Mouse (Mus musculus): ENCODE data around the gene Slc30a9.
A peak's percentile ranks its signal among the peaks of the same experiment; 100 is the strongest.

Gene Slc30a9

DNA sequence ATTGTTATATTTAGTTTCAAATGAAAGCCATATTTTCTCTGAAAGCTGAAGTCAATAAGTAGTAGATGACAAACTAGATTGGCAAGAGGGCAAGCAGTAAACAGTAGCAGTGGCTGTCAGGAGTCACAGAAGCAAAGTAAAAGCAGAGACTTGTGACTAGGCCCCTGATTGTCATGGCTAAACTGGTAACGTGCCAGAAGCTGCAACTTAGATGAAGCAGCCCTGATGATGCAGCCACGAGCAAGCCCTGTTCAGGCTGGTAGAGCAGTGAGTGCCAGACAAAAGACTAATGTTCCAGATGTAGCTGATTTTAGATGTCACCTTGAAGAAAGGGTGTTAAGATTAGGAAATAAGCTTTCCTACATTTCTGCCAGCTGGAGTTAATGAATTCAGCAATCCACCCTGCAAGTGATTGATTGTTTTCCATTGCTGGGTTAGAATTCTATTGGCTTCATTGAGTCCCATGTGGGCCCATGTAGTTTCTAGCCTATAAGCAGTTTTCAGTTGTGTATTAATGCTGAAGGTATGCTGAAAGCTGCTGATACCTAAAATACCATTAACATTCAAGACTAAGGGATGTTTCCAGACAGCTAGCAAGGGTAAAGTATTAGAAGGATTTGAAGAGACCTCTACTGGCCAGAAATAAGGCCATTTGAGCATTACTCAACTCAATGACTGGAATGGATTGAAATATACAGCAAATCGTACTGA, 5.2 kb downstream of the Slc30a9 start:
- no peak for ATAC-seq (ENCODE audit: low TSS enrichment)

DNA sequence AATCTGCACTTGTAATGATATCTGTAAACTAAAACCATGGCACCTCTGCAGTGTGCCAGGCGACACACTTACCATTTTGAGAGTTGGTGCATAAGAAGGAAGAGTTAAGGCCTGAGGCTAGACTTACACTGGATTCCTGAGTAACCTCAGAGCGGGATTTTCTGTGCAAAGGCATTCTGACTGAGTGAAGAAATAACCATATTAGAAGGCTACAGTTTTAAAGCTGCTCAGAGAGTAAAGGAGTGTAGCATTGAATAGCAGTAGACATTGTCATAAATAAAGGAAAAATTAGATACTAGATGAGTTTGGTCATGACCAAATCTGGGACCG, 5.7 kb downstream of the Slc30a9 start:
- ATAC-seq (ENCODE audit: low TSS enrichment) = peak; percentile 56

DNA sequence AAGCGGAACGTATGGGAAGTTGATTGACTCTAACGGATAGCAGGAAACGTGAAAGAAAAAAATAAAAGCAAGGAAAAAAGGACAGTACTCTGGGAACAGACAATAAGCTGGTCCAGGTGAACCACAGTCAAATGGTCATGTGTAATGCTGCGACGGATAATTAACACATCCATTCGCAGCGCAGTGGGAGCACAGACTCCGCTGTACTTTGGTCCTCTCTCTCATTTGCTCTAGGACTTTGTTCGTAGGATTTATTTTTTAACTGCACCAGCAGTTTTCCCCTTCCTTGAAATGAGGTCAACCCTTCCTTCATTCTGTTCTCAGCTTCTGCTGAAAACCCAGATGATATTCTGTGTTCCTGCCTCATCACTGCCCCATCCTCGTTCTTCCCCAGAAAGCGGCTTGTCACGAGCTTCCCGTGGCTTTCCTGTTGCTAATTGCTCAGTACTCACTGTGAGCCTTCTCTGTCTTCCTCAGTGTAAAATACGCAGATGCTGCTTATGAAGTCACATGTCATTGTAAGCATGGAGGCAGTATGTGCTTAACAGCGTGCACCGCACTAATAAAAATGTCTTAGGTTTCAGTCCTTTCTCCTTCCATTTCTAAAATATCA, 15.0 kb downstream of the Slc30a9 start:
- peak; percentile 92 for ATAC-seq (ENCODE audit: low TSS enrichment)

DNA sequence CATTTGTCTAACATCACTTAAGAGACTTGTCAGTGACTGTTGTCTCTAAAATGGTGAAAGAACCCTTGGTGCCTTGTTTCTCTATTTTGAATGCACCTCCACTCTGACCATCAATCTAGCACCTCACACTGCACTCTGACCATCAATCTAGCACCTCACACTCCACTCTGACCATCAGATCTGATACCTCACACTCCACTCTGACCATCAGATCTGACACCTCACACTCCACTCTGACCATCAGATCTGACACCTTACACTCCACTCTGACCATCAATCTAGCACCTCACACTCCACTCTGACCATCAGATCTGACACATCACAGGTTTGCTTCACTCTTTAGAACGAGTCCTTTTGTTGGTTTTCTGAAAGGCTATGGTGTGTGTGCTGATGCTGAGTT, 17.3 kb downstream of the Slc30a9 start:
- no peak for ATAC-seq (ENCODE audit: low TSS enrichment)

DNA sequence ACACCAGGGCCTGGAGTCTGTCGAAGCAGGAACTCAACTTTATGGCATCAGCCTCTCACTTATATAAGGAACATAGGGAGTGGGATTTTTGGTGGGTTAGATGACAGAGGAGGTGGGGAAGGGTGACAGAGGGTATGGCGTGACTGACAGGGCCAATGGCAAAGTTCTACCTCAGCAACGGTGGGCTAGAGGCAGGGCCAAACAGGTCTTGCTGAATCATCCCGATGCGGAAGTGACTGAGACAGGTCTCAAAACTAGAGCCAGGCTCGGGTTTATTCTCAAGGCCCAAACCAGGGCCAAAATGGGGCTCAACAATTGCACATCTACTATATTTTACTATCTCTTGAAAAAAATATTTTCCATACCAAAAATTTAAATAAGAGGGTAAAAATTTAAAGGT, 34.1 kb downstream of the Slc30a9 start:
- no peak for ATAC-seq (ENCODE audit: low TSS enrichment)

DNA sequence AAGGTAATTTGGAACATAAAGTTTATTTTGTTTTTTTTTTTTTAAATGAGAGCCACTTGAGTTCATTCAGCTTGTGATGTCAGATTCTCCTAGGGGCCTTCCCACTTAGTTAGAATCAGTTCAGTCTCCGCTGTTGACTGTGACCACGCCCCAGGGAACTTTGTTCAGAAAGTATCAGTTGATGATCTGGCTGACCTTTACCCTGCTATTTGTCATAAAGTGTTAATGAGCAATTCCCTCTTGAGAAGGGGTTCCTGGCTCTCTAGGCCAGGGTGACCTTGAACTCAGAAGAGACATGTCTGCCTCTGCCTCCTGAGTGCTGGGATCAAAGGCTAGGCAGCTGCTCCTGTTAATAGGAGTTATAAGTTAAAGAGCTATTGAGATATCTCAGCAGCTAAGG, 40.3 kb downstream of the Slc30a9 start:
- no peak for ATAC-seq (ENCODE audit: low TSS enrichment)

DNA sequence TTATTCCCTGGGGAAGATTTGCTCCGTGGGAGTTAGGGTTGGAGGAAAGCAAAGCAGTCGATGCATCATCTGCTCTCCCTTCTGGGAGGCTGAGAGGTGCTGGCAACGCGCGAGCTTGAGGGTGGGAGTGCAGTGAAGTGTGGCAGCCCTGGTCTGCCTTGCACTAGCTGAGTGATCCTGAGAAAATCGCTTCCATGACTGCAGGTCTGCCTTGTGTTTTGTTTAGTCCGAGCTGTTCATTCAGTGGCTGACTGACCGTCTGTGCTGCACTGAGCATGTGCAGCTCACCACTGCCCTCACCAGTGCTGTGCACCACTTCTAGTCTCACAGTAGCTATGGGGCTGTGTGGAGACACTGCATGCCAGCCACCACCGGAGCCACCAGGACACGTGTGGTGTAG, 42.2 kb downstream of the Slc30a9 start:
- ATAC-seq (ENCODE audit: low TSS enrichment) = peak; percentile 99

DNA sequence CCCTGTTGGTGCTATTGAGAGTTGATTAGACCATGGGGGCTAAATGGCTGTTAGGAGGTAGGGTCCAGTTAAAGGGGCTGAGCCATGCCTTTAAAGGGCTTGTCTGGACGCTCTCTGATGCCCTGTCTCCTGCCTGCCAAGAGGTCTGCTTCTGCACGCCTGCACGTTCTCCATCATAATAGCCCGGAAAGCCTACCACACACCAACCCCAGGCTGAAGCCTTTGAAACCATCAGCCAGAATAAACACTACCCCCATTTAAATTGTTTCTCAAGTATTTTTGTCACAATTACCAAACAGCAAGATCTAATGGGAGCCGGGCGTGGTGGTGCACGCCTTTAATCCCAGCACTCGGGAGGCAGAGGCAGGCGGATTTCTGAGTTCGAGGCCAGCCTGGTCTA, 55.6 kb downstream of the Slc30a9 start:
- ATAC-seq (ENCODE audit: low TSS enrichment) = no peak

DNA sequence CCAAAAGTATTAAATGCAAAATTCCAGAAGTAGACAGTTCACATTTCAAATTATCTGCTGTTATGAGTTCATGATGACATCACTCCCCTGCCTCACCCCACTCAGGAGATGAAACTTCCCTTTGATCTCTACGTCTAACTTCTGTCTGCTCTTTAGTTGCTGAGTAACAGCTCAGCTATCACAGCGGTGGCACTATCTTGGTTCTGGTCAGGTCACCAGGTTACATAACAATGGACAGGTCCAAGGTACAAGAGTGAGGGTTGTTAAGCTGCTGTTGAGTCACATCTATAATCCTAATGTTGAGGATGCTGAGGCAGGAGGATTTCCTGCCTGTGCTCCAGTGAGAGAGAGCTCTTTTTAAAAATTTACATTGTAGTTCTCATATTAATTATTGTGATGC, 56.2 kb downstream of the Slc30a9 start:
- ATAC-seq (ENCODE audit: low TSS enrichment) = no peak

DNA sequence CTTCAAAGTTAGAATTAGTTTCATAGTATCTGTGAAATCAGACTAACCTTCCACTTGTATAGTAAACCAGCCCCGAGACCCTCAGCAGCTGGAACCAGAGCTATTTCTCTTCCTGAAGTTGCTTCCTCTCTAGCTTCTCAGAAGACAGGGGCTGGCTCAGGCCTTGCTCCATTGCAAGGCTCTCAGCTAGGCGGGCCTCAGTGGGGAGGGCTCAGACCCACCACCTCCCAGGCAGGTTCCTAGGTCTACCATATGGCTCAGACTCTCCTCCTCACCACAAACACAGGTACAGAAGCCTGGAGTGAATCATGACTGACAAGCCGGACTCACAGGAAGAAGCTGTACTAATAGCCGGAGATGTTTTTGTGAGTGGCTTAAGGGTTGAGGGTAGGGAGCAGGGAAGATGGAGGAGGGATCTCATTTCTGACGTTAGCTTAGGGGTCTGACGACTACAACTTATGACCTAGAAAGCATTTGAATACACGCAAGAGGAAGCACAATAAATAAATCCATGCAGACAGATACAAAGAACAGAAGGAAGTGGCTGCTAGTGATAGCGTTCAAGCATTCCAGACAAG, 70.4 kb downstream of the Slc30a9 start:
- no peak for ATAC-seq (ENCODE audit: low TSS enrichment)

DNA sequence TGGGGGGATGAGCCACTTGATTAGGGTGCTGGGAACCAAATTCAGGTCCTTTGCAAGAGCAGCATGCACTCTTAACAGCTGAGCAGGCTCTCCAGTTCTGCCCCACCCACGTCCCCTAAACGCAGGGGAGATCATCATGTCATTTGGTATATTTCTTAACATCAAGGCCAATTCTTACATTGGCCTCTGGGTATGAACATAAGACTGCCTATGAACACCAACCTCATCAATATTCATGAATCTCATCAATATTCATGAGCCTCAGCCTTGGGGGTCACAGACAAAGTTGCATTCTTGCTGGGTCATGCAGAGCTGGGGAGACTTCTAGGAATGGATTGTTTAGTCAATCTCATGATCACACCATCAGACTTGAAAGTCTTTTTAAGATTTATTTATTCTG, 74.9 kb downstream of the Slc30a9 start:
- no peak for ATAC-seq (ENCODE audit: low TSS enrichment)

DNA sequence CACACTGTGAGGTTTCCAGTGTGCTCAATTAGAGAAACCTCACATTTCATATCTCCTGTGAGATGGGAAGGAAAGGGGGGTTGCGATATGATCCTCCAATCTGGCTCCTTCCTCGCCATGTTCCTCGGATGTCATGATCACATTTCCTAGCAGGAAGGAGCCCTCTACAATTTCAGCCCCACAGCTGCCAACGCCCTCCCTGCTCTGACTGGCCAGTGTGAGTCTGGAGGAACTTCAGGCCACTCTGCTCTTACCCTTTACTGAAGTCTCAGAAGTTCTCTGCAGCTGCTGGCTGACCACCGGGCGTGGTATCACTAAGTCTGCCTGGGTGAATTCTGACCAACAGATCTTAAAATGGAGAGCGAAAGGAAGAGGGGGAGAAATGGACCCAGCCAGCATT, 75.8 kb downstream of the Slc30a9 start:
- no peak for ATAC-seq (ENCODE audit: low TSS enrichment)

DNA sequence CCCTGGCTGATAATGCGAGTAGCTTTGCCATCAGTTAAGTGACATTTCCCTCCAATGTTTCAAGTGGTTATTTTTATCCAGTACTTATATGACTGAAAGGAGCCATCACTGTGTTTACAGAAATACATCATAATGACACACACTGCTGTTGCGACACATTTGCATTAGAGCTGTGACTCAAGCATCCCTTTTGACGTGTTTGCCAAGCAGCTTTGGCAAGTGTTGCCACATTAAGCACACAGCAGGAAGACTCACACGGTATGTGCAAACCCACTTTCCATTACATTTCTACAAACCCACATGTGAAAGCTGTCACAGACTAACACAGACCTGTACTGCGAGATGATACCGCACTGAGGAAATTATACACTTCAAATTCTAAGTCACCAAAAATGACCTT, 87.2 kb downstream of the Slc30a9 start:
- ATAC-seq (ENCODE audit: low TSS enrichment) = peak; percentile 38; the same call in 1 of the 2 replicates

DNA sequence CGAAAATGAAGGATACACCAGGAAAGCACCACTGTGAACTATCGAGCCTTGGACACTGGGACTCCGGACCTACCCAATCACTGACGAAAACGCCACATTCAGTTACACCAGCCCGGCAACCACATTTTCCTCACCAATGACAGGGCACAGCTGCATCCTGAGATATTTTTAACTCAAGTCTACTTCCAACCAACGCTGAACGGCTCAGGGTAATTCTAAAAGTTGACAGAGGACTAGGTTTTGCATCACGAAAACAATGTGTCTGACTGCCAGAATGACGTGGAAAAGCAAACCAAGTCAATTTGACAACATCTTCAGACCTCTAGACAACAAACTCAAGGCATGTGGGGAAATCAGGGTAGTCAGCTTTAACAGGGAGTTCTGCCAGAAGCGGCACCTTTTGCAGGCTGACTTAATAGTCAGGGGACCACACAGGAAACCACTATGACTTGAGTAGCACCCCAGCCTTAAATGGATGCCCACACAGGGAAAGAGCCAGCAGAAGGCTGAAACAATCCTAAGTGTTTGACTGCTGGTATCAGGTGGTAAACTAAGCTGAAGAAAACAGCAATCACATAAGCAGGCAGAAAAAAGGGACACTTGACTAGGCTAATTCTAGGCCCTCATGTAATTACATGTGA, 88.6 kb downstream of the Slc30a9 start:
- peak; percentile 66 for ATAC-seq (ENCODE audit: low TSS enrichment)

DNA sequence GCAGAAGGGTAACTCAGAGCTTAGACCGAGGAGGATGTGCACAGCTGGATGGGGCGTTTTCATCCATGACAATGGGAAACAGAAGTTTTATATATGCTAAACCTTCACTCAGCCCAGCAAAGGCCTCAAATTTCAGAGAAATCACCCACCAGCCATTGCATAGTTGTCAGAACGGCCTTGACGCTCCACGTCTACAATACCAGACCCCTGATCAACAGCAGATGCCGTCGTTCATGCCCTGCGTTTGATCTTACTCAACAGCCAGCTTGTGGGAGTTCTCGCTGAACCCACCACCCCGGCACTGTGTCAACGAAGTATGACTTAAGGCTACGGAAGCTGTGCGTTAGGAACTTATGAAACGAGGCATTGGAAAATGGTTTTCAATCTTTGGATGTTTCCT, 90.4 kb downstream of the Slc30a9 start:
- no peak for ATAC-seq (ENCODE audit: low TSS enrichment)

DNA sequence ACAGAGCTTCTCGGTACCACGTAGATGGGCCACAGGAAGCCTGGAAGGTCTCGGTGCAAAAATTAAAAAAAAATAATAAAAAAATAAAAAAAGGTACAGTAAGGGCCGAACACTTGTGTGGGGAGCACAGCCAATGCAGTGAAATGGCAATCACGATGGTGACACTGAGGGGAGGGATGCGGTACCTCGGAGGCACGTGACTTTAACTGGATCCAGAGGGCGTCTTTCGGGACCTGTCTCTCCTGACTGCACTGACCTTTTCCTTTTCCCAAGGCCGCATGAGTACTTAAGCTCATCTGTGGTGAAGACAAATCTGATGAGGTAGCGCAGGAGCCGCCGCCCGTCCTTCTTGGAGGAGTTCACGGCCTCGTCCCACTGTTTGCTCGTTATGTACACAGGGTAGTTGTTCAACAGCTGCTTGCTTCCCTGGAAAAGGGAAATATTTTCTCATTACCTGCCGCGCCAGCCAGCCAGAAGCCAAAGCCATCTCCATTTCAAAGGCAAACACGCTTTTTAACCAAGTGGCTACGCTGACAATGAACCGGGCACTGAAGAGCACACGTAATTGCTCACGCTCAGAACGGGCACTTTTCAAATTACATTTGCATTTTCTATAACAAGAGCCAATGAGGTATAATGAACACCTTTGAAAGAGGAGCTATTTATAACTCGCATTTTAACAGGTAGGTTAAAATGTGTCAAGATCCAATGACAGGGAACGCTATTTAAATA, 93.3 kb downstream of the Slc30a9 start:
- ATAC-seq (ENCODE audit: low TSS enrichment) = no peak

DNA sequence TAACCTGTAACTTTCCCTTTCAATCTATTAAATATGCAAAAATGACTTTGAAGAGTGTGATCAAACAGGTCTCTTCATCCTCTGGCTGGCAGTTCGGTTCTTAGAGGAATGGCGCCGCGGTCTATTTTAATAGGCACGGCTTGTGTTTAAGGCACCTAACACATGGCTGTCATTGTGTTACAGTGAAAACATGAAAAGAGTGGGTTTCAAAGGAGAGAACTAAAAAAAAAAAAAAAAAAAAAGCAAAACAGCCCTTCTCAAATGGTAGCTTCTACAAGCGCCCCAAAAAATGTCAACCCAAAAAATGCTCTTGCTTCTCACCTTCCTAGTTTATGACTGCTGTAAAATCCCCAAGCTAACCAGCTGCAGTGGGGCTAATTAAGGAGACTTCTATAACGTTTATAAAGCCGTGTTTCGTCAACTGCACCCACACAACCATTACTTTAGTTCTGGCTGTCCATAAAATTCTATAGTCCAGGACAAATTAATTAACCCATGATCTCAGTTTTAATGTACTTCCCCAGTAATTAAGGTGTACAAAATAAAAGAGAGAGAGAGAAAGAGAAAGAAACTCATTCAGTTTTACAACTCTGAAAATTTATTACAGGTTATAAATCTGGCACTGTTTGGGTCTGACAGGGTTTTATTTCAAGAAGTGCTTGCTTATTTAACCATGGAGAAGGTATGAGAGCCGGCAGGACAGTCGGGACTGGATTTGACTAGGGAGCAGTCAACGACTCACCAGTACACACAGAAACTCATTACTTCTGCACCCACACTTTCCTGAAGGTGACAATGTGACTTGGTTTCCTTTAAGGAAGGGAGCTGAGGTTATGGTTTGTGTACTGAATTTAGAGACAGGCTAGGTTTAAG, 94.1 kb downstream of the Slc30a9 start:
- no peak for ATAC-seq (ENCODE audit: low TSS enrichment)

DNA sequence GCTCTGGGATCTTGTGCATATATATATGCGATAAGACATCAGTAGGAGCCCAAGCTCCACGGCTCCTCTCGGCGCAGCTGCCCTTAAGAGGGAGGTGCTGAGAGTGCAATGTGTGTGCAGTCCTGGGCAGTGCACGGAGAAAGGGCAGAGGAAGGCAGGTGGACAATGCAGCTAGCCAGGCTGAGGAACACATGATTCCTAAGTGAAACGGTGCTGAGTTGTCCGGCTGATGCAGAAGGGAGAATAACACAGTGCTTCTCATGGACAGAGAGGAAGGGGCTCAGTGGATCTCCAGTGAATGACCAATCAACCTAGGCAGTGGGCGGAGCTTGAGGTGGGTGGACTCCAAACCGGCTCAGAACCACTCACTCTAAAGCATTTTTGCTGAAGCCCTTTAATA, 94.9 kb downstream of the Slc30a9 start:
- ATAC-seq (ENCODE audit: low TSS enrichment) = no peak

DNA sequence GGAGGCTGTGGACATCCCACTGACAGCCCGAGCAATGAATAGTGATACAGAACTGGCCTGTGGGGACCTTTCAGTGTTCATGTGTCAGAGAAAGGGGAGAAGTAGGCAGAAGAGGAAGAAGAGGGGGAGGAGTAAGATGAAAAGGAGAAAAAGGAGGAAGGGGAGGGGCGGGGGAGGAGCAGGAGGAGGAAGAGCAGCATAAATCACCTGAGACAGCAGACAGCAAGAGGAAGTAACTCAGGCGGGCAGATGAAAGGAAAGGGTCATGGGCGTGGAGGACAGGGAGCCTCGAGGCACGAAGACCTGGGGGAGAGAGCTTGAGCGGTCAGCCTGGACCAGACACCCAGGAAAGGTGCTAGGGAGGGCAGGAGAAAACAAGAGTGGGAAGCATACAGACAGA, 97.6 kb downstream of the Slc30a9 start:
- ATAC-seq (ENCODE audit: low TSS enrichment) = no peak

DNA sequence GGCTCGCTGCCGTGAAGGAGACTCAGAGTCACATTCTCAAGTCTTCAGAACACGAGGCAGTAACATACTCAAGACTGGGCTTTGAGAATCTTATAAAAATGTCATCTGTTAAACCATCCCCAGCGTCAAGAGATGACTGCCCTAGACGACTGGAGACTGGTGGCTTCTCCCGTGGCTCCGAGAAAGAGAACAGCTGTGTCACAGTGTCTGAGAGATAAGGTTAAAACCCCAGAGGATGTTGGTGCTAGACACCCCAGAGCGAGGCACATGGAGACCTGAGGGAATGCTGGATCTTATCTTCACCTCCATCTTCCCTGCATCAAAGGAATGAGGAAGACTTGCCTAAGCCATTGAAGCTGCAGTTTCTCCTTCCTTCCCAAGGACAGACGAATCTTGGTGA, 98.2 kb downstream of the Slc30a9 start:
- ATAC-seq (ENCODE audit: low TSS enrichment) = no peak
